Mouse (Mus musculus): ENCODE data around the gene Bckdha.
A peak's percentile ranks its signal among the peaks of the same experiment; 100 is the strongest.

The Bckdha gene

DNA sequence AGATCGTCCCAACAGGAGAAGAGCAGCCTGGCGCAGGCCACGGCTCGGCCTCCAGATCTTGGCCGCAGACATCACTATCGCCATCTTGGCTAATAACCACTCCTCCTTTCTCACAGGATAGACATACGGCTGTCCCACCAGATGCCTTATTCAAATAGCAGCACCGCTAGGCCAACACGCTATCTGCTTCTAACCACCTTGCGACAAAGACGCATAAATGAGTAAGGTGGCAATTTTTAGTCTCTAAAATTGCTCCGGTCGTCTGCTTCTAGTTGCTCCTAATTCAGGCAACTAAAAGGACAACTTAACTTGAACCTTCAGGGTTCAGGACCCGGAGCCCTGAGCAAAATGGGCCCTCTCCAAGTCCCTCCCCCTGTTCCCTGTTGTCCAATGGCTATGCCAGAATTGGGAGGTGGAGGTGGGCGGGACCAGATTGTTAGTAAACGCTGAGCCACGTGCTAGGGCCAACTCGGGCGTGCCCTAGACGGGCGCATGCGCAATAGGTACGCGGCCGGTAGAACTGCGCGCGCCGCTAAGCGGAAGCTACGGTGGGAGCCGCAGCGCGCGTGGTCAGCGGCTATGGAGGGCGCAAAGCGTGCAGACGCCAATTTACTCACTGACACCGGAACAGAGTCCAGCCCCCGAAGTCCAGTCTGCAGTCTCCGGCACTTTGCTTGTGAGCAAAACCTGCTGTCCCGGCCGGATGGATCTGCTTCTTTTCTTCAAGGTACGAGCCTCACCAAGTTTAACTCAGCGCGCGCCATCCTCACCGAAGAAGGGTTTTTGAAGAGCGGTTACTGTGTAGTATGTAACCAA lies at the start of gene Bckdha, which contains the start of gene Exosc5:
Bckdha (minus strand) TSS at position 325 of the 816 bp plus-strand sequence.
Exosc5 (plus strand) TSS at position 508 of the 816 bp plus-strand sequence.
- DNase-seq: peak; percentile 98 to 99

DNA sequence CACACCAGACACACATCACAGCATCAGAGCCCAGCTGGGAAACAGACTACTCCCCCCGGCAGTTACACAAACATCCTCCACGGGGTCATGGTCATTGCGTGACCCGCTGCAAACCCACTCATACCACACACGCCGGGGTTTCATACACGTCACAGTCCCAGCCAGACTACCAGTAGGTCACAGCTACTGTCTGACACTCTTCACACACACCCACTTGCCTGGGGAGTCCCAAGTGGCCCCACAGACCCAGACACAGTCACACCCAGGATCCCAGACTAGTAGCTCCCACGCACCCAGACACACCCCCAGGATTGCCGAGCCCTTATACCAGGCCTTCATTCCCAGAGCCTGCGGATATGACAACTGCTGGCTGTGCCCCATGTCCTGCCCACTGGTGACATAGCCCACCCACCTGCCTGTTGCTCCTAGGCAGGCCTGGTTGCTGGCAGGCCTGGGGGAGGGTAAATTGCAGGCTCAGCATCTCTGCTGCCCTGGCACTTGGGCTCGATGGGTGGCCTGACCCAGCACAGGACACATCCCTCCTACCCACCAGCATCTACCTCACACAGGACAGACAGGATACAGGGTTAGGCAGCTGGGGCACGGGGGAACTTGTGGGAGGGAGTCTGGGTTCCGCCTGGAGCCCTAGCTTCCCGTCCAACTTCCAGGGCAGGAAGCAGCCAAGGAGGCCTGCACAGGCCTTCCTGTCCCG lies 49.0 kb upstream of the Bckdha start:
- no peak for DNase-seq

DNA sequence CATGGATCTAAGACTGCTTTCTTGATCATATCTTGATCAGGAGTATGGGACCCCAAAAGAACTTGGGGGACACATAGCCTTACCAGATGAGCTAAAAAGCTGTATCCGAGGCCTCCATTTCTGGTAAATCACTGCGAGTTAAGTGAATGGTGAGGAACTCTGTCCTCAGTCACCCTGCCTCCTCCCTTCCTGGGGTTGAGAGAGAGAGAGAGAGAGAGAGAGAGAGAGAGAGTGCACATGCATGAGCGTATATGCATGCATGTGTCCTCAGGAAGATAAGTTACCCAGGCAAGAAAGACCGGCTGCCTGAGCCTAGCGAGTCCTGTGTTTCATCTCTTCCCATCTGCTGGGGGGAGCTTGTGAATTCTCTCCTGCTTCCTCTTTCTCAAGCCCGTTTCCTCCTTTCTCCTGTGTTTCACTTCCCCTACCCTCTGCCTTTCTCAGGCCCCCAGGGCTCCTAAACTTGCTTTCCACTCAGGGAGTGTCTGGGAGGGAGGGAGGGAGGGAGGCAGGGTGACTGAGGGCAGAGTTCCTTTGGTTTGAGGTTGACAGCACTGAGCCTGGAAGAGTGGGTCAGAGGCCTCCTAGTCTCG lies 47.9 kb upstream of the Bckdha start:
- DNase-seq: no peak

DNA sequence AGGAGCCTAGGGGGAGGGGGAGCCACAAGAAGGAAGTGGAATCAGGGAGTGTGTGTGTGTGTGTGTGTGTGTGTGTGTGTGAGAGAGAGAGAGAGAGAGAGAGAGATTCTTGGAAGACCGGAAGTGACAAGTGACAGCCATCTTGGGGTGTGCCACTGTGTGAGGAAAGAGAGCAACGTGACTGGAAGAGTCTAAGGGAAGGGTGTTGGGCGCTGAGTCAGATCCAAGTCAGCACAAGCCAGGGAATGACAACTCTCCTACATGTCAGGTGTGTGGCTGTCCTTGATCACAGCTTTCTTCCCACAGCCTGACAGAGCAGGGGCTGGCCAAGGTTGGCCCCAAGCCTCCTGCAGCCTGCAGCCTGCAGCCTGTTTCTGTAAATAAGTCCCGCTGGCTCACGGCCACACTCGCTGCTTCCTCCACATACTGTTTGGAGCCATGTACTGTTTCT lies 47.0 kb upstream of the Bckdha start:
- no peak for DNase-seq

DNA sequence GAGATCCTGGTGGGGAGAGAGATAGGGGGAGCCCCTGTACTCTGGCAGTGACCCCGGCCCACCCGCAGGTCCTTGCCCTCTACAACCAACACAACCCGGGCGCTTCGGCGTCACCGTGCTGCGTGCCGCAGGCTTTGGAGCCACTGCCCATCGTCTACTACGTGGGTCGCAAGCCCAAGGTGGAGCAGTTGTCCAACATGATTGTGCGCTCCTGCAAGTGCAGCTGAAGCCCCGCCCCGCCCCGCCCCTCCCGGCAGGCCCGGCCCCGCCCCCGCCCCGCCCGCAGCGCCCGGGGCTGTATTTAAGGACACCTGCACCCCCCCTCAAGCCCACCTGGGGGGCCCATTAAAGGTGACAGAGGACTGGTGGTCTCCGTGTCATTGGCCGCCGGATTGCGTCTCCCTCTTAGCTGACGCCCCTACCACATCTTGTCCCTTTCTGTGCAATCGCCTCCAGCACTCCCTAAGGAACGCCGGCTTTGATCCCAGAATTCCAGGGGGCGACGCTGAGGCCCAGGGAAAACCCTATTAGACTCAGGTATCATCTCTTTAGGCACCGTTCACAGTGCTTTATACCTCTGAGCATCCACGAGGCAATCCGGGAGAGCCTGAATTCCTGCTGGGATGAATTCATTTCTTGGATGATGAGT lies 46.1 kb upstream of the Bckdha start:
- no peak for DNase-seq

DNA sequence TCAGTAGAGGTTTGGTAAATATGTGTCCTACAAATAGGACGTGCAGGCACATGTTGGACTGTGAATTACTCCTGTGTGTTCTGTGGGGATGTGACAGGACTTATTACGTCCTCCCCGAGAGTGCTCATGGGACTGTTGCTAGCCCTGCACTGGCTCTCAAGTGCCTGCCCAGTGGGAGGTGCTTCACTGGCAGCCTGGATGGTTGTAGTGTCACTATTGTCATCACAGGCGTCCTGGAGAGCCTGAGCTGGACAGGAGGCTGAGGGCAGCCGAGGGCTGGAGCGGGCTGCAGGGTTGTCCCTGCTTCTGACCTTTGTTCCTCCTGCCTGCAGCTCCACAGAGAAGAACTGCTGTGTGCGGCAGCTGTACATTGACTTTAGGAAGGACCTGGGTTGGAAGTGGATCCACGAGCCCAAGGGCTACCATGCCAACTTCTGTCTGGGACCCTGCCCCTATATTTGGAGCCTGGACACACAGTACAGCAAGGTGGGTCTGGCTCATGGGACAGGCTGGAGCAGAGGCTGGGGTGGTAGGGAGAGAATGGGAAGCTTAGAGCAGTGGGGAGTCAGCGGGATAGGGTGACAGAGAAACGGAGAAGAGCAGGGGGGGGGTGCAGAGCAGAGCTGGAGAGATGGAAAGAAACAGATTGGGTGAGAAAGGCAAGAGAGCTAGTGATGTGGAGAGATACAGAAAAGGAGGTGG lies 45.2 kb upstream of the Bckdha start:
- no peak for DNase-seq

DNA sequence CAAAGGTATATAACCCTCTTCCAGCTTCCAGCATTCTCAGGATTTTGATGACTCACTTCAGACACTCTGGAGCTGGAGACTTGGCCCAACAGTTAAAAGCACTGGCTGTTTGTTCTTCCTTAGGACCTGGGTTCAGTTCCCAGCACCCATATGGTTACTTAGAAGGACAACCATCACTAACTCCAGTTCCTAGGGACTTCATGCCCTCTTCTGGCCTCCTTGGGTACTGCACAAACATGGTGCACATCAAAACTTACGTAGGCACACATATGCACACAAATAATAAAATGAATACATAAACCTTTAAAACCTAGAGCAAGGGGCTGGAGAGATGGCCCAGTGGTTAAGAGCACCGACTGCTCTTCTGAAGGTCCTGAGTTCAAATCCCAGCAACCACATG lies 43.6 kb upstream of the Bckdha start:
- DNase-seq: no peak

DNA sequence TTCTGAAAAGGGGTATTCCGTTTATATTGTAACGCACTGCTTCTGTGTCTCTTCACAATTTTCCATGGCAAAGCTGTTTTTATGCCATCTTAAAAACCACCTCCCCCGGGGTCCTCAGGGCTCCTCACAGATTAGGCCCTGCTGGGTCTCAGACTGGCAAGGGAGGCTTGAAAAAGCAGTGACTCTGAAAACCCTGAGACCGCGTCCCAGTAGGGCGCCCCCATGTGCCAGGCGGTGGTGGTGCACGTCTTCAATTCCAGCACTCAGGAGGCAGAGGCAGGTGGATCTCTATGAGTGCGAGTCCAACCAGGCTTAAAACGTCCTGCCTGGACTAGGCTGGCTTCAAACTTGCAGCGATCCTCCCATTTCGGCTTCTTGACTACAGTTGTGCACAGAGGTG lies 42.0 kb upstream of the Bckdha start:
- DNase-seq: no peak

DNA sequence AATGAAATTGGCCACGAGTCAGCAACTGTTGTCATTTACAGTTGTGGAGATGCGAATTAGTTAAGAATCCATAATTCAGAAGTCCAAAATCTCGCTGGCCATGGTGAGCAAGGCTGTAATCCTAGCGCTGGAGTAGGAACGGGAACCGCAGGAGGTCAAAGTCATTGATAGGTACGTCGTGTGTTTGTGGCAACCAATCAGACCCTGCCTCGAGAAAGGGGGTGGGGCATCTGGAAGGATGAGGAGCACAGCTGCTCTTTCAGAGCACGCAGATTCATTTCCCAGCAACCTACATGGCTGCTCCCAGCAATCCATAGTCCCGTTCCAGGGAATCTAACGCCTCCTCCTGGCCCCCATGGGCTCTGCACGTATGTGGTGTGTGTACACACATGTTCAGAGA lies 41.1 kb upstream of the Bckdha start:
- no peak for DNase-seq

DNA sequence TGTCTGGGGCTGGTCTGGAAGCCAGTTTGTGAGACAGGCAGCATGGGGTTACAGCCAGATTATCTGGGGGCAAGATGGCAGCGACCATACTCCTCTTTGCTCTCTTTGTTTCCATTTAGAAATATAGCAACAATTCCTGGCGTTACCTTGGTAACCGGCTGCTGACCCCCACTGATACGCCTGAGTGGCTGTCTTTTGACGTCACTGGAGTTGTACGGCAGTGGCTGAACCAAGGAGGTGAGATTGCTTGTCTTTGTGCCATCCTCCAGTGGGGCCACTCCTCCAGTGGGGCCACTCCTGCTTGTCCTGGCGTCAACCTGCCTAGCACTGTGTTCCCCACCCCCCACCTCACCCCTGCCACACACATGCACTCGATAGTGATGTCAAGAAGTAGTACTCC lies 35.3 kb upstream of the Bckdha start:
- DNase-seq: no peak

DNA sequence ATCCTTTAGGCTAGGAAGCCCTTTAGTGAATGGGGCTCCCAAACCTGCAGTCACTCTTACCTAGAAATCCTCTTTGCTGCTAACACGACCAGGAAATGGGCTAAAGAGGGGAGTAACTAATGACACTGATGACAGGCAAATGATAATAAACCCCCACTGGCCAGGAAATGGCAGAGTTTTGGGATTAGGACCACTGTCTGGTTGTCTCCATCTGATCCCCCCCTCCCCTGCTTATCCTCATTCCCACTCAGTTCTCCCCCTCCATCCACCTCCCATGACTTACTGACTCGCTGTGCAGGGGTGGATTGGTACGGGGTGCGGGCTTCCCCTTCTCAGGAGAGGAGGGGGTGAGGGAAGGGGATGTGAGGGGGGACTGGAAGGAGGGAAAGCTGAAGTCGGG lies 31.3 kb upstream of the Bckdha start:
- no peak for DNase-seq

DNA sequence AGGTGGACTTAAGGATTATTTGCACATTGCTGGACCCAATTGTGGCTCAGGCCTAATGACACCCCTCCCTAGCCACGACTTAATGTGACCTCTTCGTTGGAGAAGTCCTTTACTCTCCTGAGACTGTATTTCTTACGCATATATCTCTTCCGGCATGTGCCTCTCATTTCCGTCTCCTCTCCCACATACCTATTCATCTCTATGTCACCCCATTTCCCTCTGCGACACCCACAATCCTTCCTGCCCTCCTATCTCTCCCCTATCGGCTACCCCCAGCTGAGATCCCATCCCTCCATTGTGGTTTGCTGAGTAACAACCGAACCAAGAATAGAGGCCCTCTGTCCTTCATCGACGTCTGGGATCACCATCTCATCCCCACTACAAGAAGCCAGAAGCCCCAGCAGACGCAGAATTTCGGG lies 30.8 kb upstream of the Bckdha start:
- DNase-seq: no peak

DNA sequence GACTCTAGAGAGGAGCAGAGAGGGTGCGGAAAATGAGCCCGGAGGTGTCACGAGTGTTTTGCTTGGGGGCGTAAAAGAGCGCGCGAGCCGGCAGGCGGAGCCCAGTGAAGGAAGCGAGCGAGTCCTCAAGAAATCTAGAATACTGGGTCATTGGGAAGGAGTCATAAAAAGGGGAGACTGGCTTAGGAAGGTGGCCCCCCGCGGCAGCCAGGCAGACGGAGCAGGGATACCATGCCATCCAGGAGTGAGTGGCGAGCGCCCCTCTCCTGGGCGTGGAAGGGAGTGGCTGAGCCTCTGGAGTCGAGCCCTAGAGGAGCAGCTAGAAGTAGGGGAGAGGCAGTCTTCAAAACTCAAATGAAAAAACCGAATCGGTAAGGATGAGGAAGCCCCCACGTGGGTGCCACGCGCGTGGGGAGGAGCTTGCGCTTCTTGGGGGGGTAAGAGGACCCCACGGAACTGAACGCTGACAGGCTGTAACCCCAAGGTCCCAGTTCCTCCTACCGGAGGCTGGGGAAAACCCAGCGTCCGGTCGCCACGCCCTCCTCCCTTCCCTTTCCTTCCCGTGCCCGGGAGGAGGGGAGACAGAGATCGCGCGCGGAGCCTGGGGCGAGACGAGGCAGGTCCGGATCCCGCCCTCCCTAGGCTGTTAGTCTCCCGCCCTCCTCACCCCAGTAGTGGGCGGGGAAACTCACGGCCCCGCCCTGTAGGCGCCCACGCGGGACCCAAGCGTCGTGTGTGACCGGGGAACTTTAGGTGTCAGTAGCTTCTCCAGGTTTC lies 30.2 kb upstream of the Bckdha start:
- peak; percentile 73 to 80 for DNase-seq

DNA sequence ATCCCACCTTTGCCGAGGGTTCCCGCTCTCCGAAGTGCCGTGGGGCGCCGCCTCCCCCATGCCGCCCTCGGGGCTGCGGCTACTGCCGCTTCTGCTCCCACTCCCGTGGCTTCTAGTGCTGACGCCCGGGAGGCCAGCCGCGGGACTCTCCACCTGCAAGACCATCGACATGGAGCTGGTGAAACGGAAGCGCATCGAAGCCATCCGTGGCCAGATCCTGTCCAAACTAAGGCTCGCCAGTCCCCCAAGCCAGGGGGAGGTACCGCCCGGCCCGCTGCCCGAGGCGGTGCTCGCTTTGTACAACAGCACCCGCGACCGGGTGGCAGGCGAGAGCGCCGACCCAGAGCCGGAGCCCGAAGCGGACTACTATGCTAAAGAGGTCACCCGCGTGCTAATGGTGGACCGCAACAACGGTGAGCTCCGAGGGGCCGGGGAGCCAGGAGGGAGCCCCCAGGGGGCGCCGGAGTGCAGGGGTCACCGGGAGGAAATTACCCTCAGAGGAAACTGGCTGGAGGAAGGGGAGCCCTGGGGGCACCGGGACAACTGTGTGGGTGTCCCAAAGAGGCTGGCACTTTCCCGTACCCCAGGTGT lies 29.1 kb upstream of the Bckdha start:
- peak; percentile 72 to 74 for DNase-seq

DNA sequence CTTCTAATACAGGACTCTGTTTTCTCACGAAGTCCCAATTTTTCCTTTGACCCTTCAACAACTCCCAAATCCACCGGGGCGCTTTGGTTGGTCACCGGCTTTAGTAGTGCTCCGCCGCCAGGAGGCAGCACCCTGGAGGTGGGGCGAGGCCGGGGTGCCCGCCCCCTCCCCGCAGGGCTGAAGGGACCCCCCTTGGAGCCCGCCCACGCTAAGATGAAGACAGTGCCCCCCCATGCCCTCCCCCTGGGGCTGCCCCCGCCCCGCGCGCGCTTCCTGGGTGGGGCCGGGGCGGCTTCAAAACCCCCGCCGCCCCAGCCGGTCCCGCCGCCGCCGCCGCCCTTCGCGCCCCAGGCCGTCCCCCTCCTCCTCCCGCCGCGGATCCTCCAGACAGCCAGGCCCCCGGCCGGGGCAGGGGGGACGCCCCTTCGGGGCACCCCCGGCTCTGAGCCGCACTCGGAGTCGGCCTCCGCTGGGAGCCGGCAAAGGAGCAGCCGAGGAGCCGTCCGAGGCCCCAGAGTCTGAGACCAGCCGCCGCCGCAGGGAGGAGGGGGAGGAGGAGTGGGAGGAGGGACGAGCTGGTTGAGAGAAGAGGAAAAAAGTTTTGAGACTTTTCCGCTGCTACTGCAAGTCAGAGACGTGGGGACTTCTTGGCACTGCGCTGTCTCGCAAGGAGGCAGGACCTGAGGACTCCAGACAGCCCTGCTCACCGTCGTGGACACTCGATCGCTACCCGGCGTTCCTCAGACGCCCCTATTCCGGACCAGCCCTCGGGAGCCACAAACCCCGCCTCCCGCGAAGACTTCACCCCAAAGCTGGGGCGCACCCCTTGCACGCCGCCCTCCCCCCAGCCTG lies 28.1 kb upstream of the Bckdha start, which contains the start of gene Tgfb1:
Tgfb1 (plus strand) TSS at position 323 of the 852 bp plus-strand sequence.
- peak; percentile 80 to 85 for DNase-seq

DNA sequence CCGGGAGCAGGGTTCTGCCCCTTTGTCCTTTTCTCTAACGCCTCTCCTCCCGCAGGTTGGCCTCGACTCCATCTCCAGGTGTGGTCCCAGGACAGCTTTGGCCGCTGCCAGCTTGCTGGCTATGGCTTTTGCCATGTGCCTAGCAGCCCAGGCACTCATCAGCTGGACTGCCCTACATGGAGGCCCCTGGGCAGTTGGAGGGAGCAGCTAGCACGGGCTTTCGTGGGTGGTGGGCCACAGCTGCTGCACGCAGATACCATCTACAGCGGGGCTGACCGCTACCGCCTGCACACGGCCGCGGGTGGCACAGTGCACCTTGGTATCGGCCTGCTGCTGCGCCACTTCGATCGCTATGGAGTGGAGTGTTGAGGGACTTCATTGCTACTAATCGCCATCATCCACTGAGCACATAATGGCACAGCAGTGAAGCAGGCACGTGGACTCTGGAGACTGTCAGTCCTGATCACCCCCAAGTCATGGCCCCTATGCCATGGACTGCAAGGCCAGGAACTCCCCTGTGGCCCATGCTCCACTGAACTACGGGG lies 27.2 kb upstream of the Bckdha start:
- DNase-seq: no peak

DNA sequence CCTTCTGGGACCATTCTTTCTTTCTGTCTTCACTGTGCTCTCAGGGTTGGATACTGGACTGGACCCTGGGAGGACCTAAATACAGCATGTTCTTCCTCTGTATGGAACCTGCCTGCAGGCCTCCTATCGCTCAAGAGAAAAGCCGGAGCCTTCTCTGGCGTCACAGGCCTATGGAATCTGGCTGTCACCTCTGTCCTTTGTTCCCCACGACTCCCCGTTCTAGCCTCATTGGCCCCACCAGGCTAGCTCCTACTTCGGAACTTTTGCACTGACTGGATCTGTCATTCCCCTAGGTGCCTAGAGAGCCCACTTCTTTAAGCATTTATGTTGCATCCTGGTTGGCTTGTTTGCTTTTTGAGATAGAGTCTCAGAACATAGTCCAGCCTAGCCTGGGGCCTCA lies 25.9 kb upstream of the Bckdha start:
- DNase-seq: no peak

DNA sequence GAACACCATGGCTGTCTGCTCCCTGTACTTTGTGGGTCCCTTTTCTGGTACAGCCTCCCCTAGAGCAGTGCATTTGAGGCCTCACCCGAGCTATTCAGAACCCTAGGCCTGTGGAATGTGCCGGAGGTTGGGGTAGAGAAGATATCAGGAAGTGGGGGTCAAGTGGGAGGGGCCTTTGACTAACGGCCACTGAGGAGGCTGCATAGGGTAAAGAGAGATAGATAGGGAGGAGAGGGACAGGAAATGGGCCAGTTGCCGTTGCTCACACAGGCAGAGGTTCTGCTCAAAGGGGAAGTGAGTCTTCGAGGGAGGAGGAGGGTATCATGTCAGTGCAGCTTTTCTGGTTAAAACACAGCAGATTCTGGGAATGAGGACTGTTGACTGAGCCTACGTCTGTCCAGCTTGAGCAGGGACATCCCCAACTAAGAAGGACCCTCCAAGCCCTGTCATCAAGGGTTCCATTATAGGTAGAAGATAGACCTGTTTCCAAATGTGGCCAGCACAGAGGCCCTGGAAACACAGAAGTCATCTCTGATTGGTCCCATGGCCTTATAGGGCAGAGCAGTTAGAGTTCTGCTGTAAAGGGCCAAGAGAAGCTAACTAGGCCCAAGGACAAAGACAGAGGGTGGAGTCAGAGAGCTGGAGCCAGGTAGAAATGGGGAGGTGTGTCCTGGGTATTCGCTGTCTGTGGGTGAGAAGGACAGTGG lies 24.8 kb upstream of the Bckdha start:
- DNase-seq: peak; percentile 46 to 73
